Mouse (Mus musculus) olfactory bulb, adult 2 months (tissue): Measurements from ENCODE around the gene Galm. TPM values are rescaled to one million over a fixed set of nuclear protein-coding genes. Genes with fewer than 3 reads are reported as not detected.

Source experiments
- H3K27ac ChIP-seq: fragments of 200-500 bp; 2 replicates; pipeline ENCODE4 v1.5.1; 2012; ENCODE audit warnings: low read depth, low read length; ENCODE audit not compliant: insufficient read depth
- H3K4me1 ChIP-seq: fragments of 200-500 bp; 2 replicates; pipeline ENCODE4 v1.6.1; 2012; ENCODE audit warnings: low read length; ENCODE audit not compliant: control insufficient read depth, insufficient read depth
- H3K4me3 ChIP-seq: fragments of 200-500 bp; 2 replicates; pipeline ENCODE4 v1.5.1; 2012; ENCODE audit warnings: mild to moderate bottlenecking, low read depth, low read length, moderate library complexity; ENCODE audit not compliant: insufficient read depth
- CTCF ChIP-seq: fragments of 200-500 bp; IDR thresholded peaks from 2 replicates; pipeline ENCODE4 v1.5.1; 2012; ENCODE audit warnings: low read depth, mild to moderate bottlenecking, low read length, moderate library complexity; ENCODE audit not compliant: insufficient read depth
- POLR2A ChIP-seq: fragments of 200-500 bp; IDR thresholded peaks from 2 replicates; pipeline ENCODE4 v1.6.1; 2012; ENCODE audit warnings: mild to moderate bottlenecking, low read depth, low read length, moderate library complexity; ENCODE audit not compliant: insufficient read depth
- WGBS: fragments of 180-500 bp; shearing (Covaris S2); methylation state at CpG from one replicate; pipeline ENCODE4 v1.1.7; 2018; 5-methylcytosine and 5-hydroxymethylcytosine counted together
- polyA plus RNA-seq: library from polyadenylated mRNA; stranded (reverse); fragments of >200 nt; gene quantifications from 2 replicates; pipeline ENCODE4 v1.2.4, GENCODE M21; 2012; ENCODE audit warnings: low replicate concordance; ENCODE audit not compliant: missing spikeins, insufficient read depth, insufficient read length

Gene Galm
- not detected in 2 replicates for polyA plus RNA-seq

- Histone ChIP-seq H3K4me1 (peaks cover 5% of the 10 kb centered on the region), H3K27ac (peak within 1 kb of the TSS; percentile 53), H3K4me3 (peak within 1 kb of the TSS; percentile 52)
- TF ChIP-seq CTCF (no peak), POLR2A (no peak)
- 9% methylated on average over 30 of the region's 30 CpGs for WGBS
Measured at GRCm38 (mm10) chr17:80127331-80128251, at the start of gene Galm. Galm (plus strand) TSS chr17:80127471.

- Histone ChIP-seq H3K4me3 (no peak overlapping the region), H3K4me1 (no peaks in the 10 kb centered on the region; the same call in 1 of the 2 replicates), H3K27ac (no peak overlapping the region)
- 72% methylated on average over 4 of the region's 4 CpGs for WGBS
- no peak for TF ChIP-seq POLR2A
Measured at GRCm38 (mm10) chr17:80078726-80079125, 48.5 kb upstream of the Galm start.

- 69% methylated on average over 6 of the region's 6 CpGs for WGBS
- H3K27ac ChIP-seq, result no peak overlapping the region
- TF ChIP-seq POLR2A, result no peak
- TF ChIP-seq CTCF, result no peak
- no peak overlapping the region for H3K4me3 ChIP-seq
- H3K4me1 ChIP-seq, result peaks cover 5% of the 10 kb centered on the region; the same call in 1 of the 2 replicates
Measured at GRCm38 (mm10) chr17:80083223-80083622, 44.0 kb upstream of the Galm start.

GRCm38 (mm10) chr17:80084424-80084823, 42.8 kb upstream of the Galm start:
- TF ChIP-seq POLR2A, result no peak
- no peak for TF ChIP-seq CTCF
- Histone ChIP-seq H3K27ac (no peak overlapping the region), H3K4me3 (no peak overlapping the region), H3K4me1 (peaks cover 5% of the 10 kb centered on the region; the same call in 1 of the 2 replicates)
- WGBS, result 48% methylated on average over 9 of the region's 9 CpGs

- TF ChIP-seq POLR2A, result no peak
- TF ChIP-seq CTCF, result no peak
- H3K4me3 ChIP-seq, result no peak overlapping the region
- WGBS, result 93% methylated on average over 11 of the region's 11 CpGs
- H3K27ac ChIP-seq, result no peak overlapping the region
- peaks cover 5% of the 10 kb centered on the region; the same call in 1 of the 2 replicates for H3K4me1 ChIP-seq
Measured at GRCm38 (mm10) chr17:80086591-80086990, 40.7 kb upstream of the Galm start.

- no peak overlapping the region for H3K27ac ChIP-seq
- peaks cover 5% of the 10 kb centered on the region; the same call in 1 of the 2 replicates for H3K4me1 ChIP-seq
- 59% methylated on average over 3 of the region's 3 CpGs for WGBS
- TF ChIP-seq CTCF (no peak), POLR2A (no peak)
- no peak overlapping the region for H3K4me3 ChIP-seq
Measured at GRCm38 (mm10) chr17:80088168-80088567, 39.1 kb upstream of the Galm start.

- WGBS, result 67% methylated on average over 4 of the region's 4 CpGs
- 0 out of 2 replicates have a peak, but pooled peaks cover 3% of the 10 kb centered on the region for H3K4me1 ChIP-seq
- H3K27ac ChIP-seq, result no peak overlapping the region
- TF ChIP-seq POLR2A, result no peak
- TF ChIP-seq CTCF, result no peak
- H3K4me3 ChIP-seq, result no peak overlapping the region
Measured at GRCm38 (mm10) chr17:80090551-80090950, 36.7 kb upstream of the Galm start.

- H3K27ac ChIP-seq, result no peak overlapping the region
- no peak for TF ChIP-seq CTCF
- no peak for TF ChIP-seq POLR2A
- H3K4me1 ChIP-seq, result peaks cover 11% of the 10 kb centered on the region
- WGBS, result 61% methylated on average over 6 of the region's 6 CpGs
- no peak overlapping the region for H3K4me3 ChIP-seq
Measured at GRCm38 (mm10) chr17:80091879-80092549, 35.3 kb upstream of the Galm start.
